Mouse (Mus musculus) left cerebral cortex, adult 2 months (tissue): ENCODE measurements around the gene Krt90. TPM values are rescaled to one million over a fixed set of nuclear protein-coding genes. Genes with fewer than 3 reads are reported as not detected.
"Not testable (repeated sequence)": the region's sequence is repeated elsewhere in the genome, so short reads cannot be mapped to it uniquely, and the experiment has no call there.

Source experiments
- DNase-seq, 2 experiments: peaks; one replicate each; pipeline ENCODE4 v3.0.0; 2021 to 2022; ENCODE audit warnings: low spot score in 2 of 2, mixed read lengths in 1 of 2; ENCODE audit errors: extremely low spot score in 1 of 2
- H3K27ac ChIP-seq: fragments of 200-600 bp; 2 replicates; pipeline ENCODE4 v1.8.1; 2022
- H3K4me3 ChIP-seq: fragments of 200-600 bp; 2 replicates; pipeline ENCODE4 v1.8.1; 2022
- CTCF ChIP-seq: fragments of 200-600 bp; IDR thresholded peaks from 2 replicates; pipeline ENCODE4 v1.8.1; 2022; ENCODE audit warnings: antibody characterized with exemption, mild to moderate bottlenecking, moderate library complexity
- intact Hi-C: fragments of 180-260 bp; cut with DNase I; formaldehyde crosslinking; loops from one replicate; pipeline ENCODE4 v1.15.1; 2025
- total RNA-seq, 2 experiments: library from RNA; stranded (reverse); gene quantifications; 2 replicates each; pipeline ENCODE4 v1.2.3; 2021

Gene Krt90
- total RNA-seq, 2 experiments from 2014 or later: not detected

DNA sequence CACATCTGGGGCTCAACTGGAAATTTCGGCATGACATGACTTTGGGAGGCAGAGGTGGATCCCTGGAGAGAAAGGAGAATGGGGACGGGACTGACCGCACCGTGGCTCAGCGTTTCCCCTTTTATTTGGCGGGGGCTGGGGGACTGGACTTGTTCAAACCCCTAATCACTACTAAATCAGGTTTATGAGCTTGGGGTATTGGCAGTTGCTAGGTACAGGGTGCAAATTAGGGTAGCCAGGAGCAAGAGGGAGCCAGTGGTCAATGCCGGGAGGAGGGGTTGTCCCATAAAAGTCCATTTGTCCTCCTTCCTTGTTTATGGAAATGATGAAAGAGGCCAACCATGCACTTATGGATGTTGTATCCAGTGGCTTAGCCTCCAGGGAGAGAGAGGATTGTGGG, 12.2 kb downstream of the Krt90 start, which contains the start of gene Krt82:
Gene Krt82 (minus strand): TSS at position 101 of the 400 bp plus-strand sequence.
- Histone ChIP-seq H3K4me3 (no peak within 1 kb of the TSS), H3K27ac (no peak within 1 kb of the TSS)
- intact Hi-C loops: no loop called here
- no peak for DNase-seq
- no peak for TF ChIP-seq CTCF

DNA sequence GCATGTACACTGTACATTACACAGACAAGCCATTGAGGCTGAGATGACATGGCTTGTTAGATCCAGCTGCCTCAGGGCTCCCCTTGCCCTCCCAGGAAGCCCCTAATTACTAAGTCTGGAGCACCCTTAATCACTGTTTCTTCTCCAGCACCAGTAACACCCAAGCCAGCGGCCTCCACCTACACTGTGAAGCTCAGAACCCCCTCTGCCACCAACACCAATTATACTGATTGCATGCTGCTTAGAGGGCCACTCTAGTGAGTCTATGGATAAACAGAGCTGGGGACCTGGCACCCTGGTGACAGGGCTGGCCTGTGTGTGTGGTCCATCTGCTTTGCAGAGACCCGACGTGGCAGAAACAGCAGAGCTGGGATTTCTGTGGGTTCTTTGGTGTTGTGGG, 18.3 kb downstream of the Krt90 start:
- no peak for DNase-seq
- intact Hi-C loops: no loop called here
- H3K4me3 ChIP-seq: no peak overlapping the region
- TF ChIP-seq CTCF: no peak
- no peak overlapping the region for H3K27ac ChIP-seq

DNA sequence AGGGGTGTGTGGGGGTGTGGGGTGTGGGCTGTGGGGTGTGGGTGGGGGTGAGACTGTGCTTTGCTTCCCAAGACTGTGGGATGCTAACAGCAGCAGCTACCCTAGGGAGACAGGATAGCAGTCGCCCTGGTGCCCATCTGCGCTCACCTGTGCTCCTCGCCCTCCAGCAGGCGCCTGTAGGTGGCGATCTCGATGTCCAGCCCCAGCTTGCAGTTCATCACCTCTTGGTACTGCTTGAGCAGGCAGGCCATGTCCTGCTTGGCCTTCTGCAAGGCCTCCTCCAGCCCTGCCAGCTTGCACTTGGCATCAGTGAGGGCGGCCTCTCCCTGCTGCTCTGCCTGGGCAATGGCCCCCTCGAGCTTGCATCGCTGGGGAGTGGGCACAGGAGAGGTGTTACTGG, 20.2 kb downstream of the Krt90 start:
- no peak overlapping the region for H3K27ac ChIP-seq
- intact Hi-C loops: no loop called here
- no peak for DNase-seq
- no peak overlapping the region for H3K4me3 ChIP-seq
- TF ChIP-seq CTCF: no peak; the same call in 1 of the 2 replicates

DNA sequence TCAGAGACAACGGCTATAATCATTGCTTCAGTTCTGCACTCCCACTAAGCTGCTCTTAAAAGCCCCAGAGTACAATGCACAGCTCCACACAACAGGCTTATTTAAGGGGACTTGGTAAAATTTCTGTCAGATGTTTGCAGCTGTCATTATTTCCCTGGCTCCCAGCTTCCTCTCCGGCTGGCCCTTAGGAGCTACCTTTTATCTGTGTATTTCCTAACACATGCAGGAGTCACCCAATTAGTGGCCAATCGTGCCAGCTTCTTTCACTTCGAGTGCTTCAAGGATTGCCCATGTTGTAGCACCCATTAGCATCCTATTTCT, 24.2 kb downstream of the Krt90 start:
- no peak for DNase-seq
- no peak for TF ChIP-seq CTCF
- intact Hi-C loops: no loop called here
- Histone ChIP-seq H3K4me3 (no peak overlapping the region), H3K27ac (no peak overlapping the region)

DNA sequence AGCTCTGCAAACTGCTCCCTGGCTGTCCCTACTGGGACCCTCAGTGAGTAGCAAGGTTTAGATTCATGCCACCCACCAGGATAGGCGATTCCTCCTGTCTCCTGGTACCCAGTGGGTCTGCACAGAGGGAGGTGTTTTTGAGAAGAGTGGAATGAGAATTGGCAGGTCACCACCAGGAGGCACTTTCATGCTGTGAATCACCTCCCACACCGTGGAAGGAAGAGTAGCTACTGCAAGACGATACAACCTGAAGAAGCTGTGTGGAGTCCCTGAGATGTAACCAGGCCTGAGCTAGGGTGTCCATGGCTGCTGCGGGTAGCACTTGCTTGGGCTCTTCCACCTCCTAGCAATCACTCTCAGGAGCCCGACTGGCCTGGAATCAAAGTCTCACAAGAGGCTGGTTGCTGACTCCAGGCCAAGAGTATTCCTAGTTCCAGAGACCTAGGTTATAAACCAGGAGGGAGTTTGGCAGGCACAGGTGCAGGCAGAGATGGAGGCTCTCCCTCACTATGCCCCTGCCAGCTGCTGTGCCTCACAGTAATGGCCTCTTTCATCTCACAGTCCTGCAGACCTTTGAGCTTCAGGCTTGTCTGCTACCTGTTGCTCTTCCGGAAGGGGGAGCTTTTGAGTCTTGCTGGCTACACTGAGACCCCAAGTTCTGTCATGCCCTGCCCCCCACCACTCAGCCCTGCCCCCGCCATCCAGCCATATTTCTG, 24.7 kb downstream of the Krt90 start:
- peak; percentile 18 for TF ChIP-seq CTCF
- intact Hi-C loops: no loop called here
- Histone ChIP-seq H3K4me3 (no peak overlapping the region), H3K27ac (no peak overlapping the region)
- DNase-seq: no peak

DNA sequence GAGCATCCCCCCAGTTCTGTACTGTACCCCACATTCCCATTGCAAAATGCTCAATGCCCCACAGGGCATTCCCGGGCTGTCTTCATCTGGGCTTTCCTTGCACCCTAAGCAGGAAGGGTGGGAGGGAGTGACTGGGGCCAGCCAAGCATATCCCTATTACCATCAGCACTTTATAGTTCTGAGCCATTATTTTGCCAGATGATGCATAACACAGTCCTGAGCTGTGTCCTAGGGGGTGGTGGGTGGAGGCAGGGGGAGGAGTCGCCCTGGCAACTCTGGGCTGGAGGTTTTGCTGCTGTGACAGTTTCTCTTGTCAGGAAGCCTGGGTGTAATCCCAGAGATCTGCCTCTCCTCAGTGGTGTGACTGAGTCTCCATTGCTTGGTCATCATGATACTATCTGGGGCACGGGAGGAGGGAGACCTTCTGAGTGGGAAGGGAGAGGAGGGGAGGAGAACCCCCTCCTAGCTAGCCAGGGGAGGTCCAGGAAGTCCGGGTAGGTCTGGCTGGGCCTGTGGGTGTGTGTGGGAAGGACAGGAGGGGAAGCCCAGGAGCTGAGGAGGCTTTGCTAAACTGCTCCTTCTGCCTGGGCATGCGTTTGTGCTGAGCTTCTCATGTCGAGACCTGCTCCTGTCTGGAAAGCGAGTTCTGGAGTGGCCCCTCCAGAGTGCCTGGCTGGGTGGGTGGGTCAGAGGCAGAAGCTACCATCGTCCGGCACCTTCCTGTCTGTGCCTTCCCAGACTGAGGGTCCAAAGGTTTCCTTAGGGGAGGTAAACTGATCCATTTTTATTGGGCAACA, 26.5 kb downstream of the Krt90 start:
- Histone ChIP-seq H3K4me3 (no peak overlapping the region), H3K27ac (no peak overlapping the region)
- DNase-seq: peak in 1 of 2 experiments; percentile 18
- TF ChIP-seq CTCF: no peak
- intact Hi-C loops: no loop called here

DNA sequence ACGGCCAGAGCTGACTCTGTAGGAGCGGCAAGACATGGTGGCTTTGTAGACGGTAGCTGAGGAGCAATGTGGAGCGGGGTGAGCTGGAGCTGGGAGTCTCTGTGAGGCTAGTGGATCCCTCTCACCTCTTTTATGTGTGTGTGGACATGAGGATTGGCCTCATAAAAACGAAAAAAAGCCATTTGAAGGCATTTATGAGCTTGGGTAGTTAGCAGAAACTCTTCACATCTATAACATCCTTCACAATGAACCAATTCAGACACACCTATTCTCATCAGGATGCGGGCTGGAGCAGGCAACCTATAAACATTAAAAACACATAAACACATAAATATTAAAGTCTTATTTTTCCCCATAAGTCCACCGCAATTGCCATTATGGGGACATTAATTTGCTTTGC, 30.0 kb downstream of the Krt90 start, which contains the start of gene Krt84:
Gene Krt84 (minus strand): TSS at position 101 of the 400 bp plus-strand sequence.
- H3K27ac ChIP-seq: no peak within 1 kb of the TSS
- intact Hi-C loops: no loop called here
- DNase-seq: no peak
- no peak for TF ChIP-seq CTCF
- no peak within 1 kb of the TSS for H3K4me3 ChIP-seq

DNA sequence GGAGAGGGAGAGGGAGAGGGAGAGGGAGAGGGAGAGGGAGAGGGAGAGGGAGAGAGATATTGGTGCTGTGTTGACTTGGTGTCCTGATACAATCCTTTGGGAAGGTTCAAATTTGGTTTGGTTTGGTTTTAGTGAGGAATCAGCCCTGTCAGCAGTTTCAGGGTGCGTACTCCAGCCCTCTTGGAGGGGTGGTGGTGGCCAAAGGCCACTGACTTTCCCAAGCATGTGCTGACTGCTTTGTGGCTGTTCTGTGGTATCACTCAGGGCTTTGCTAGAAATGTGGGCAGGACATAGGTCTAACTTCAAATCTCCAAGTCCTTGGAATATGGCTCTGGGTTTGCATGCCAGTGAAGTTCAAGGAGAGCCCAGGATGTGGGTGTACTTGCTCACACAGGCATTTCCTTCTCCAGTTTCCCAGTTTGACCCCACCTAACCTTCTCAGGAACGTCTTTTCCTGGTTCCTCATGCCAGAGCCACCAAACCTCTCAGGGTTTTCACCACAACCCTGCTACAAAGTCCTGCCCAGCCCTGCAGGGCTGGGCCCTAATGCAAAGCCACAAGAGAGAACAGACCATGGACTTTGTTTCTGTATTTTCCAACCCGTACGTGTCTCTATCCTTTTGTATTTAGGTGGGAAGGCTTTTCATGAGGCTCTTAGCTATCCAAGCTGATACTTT, 40.1 kb downstream of the Krt90 start:
- no peak overlapping the region for H3K27ac ChIP-seq
- DNase-seq: no peak
- no peak overlapping the region for H3K4me3 ChIP-seq
- no peak for TF ChIP-seq CTCF
- intact Hi-C loops: no loop called here

DNA sequence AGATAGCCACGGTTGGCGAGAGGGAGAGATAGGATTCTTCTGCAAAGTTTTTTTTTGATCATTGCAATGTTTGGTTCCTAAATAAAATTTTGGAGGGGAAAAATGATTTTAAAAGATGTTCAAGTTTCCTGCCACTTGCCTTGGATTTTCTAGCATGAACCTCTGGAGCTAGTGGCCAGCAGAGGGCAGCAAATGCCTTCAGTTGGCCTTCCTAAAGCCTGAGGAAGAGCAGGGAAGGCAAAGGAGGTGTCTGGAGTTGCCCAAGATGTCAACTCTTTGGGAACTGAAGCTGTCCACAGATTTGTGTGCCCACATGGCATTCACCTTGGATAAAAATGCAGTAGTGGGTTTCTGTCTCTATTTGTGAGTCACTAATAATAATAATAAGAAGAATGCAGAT, 43.0 kb downstream of the Krt90 start:
- no peak overlapping the region for H3K27ac ChIP-seq
- peak; percentile 91 for TF ChIP-seq CTCF
- intact Hi-C loops: loop anchor here (1.0 to 2.0 kb wide), 5 partner anchors 178 to 545 kb away; no protein-coding TSS in a partner anchor
- no peak overlapping the region for H3K4me3 ChIP-seq
- peak; percentile 74 to 81 for DNase-seq

DNA sequence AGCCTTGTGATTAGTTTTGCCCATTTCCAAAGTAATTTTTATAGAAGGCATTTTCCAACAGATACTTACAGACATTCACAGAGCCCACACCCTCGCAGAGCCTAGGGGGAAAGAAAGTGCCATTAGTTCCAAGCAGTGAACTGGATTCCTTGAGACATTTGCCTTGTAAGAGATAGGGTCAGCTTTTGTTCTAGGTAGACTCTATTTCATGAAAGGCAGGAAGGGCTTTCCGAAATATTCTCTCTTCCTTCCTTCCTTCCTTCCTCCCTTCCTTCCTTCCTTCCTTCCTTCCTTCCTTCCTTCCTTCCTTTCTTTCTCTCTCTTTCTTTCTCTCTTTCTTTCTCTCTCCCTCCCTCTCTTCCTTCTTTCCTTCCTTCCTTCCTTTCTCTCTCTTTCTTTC, 45.6 kb downstream of the Krt90 start, which contains the start of gene Gm49425:
Gene Gm49425 (minus strand): TSS at position 101 of the 400 bp plus-strand sequence.
- H3K27ac ChIP-seq, H3K4me3 ChIP-seq, intact Hi-C loops, DNase-seq: not testable (repeated sequence)

DNA sequence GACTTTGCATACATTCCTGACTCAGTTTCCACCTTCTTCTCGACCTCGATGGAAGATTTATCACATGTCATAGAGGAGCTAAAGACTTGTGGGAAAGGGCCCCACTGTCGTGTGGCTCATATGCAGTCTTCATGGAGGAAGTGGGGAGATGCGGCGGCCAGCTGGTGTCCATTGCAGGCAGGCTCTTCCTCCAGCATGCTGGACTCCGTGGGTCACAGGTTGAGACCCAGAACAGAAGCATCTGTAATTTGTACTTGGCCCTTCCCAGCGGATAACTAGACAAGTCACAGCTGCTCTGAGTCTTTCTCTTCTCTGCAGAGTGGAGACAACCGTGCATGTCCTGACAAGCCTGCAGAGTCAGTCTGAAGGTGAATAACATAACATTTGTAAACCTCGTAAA, 54.5 kb downstream of the Krt90 start:
- Histone ChIP-seq H3K27ac (no peak overlapping the region), H3K4me3 (no peak overlapping the region)
- no peak for DNase-seq
- intact Hi-C loops: no loop called here
- no peak for TF ChIP-seq CTCF
